Comparison of ENCODE assay signal across 22 mouse cellular contexts in genomic region chr17:26052074-26052473, GRCm38 (mm10). TPM values are rescaled to one million over a fixed set of nuclear protein-coding genes. Genes with fewer than 3 reads are reported as not detected.
A peak's percentile ranks its signal among the peaks of the same experiment; 100 is the strongest.
DNase-seq lines count a peak whose midpoint lies in the region; ATAC-seq and TF ChIP-seq lines count a peak whose summit lies in the region.
"Had no signal": no experiment of that assay in that cellular context is flagged by ENCODE, and none has a peak within 500 bp of the region (broad histone marks: within the 10 kb centered on the region; RNA-seq: fewer than 3 reads in every experiment).

No protein-coding gene starts in this region.

- H3K4me1 ChIP-seq in kidney, adult 2 months (ENCODE audit: control insufficient read depth, insufficient read depth, low read length): peaks cover 23% of the 10 kb centered on the region; the same call in 1 of the 2 replicates
- H3K4me1 ChIP-seq in kidney, embryonic 16.5 days (ENCODE audit: insufficient read depth, low read length): peaks cover 33% of the 10 kb centered on the region
- peaks cover 36% of the 10 kb centered on the region for H3K4me1 ChIP-seq in kidney, embryonic 15.5 days
- peaks cover 7% of the 10 kb centered on the region for H3K4me1 ChIP-seq in liver, postnatal 0 days (ENCODE audit: insufficient read depth)
- peaks cover 6% of the 10 kb centered on the region for H3K4me1 ChIP-seq in liver, embryonic 11.5 days (replicated peaks; ENCODE audit: control insufficient read depth, insufficient read depth, low read length)

- 46% methylated on average over 4 of the region's 4 CpGs for WGBS in kidney, adult 2 months
- 87% methylated on average over 4 of the region's 4 CpGs for WGBS in kidney, embryonic 16.5 days
- 85% methylated on average over 4 of the region's 4 CpGs for WGBS in kidney, embryonic 15.5 days
- 59% methylated on average over 4 of the region's 4 CpGs for WGBS in liver, postnatal 0 days (ENCODE audit: insufficient replicate concordance)
- WGBS in liver, embryonic 11.5 days: 74% methylated on average over 4 of the region's 4 CpGs

- no peak overlapping the region for H3K4me3 ChIP-seq in kidney, adult 2 months (ENCODE audit: insufficient read depth, low read depth, low read length)
- H3K4me3 ChIP-seq in kidney, embryonic 16.5 days (ENCODE audit: low read length): no peak overlapping the region
- no peak overlapping the region for H3K4me3 ChIP-seq in kidney, embryonic 15.5 days (replicated peaks)
- H3K4me3 ChIP-seq in liver, postnatal 0 days (ENCODE audit: low read depth, low read length): no peak overlapping the region
- H3K4me3 ChIP-seq in liver, embryonic 11.5 days (ENCODE audit: low read depth, low read length): no peak overlapping the region
- H3K4me3 ChIP-seq: embryonic facial prominence, embryonic 12.5 days; embryonic facial prominence, embryonic 15.5 days; hindbrain, embryonic 12.5 days; hindbrain, embryonic 15.5 days had no signal

- H3K27ac ChIP-seq in kidney, adult 2 months (ENCODE audit: insufficient read depth, low read depth, low read length): peak overlapping the region; percentile 45; the same call in 1 of the 2 replicates
- H3K27ac ChIP-seq in kidney, embryonic 16.5 days (ENCODE audit: low read length): no peak overlapping the region
- H3K27ac ChIP-seq in kidney, embryonic 15.5 days: no peak overlapping the region
- H3K27ac ChIP-seq in liver, postnatal 0 days (ENCODE audit: low read depth): peak overlapping the region; percentile 51; the same call in 1 of the 2 replicates
- H3K27ac ChIP-seq in liver, embryonic 11.5 days (ENCODE audit: low read depth, low read length): no peak overlapping the region
- H3K27ac ChIP-seq: embryonic facial prominence, embryonic 12.5 days; embryonic facial prominence, embryonic 15.5 days; hindbrain, embryonic 12.5 days; hindbrain, embryonic 15.5 days had no signal

- no peaks in the 10 kb centered on the region for H3K36me3 ChIP-seq in kidney, adult 2 months (ENCODE audit: control insufficient read depth, insufficient read depth, low read length)
- H3K36me3 ChIP-seq in kidney, embryonic 16.5 days (ENCODE audit: insufficient read depth, low read length): no peaks in the 10 kb centered on the region
- H3K36me3 ChIP-seq in kidney, embryonic 15.5 days: no peaks in the 10 kb centered on the region
- H3K36me3 ChIP-seq in liver, postnatal 0 days (replicated peaks; ENCODE audit: insufficient read depth, low read length): no peaks in the 10 kb centered on the region
- no peaks in the 10 kb centered on the region for H3K36me3 ChIP-seq in liver, embryonic 11.5 days (ENCODE audit: control insufficient read depth, insufficient read depth, low read length)

- no peak for TF ChIP-seq CTCF in kidney, adult 2 months (conservative IDR thresholded peaks at IDR 0.05; ENCODE audit: insufficient read depth, insufficient read length, low read depth, low read length)
- TF ChIP-seq CTCF in liver, postnatal 0 days (IDR thresholded peaks at IDR 0.05; ENCODE audit: low read depth): no peak

- peak; percentile 74 for DNase-seq in kidney, adult 2 months
- peak; percentile 28 for DNase-seq in kidney, postnatal 14 days
- no peak for DNase-seq in liver, postnatal 0 days
- DNase-seq in liver, embryonic 11.5 days (ENCODE audit: low spot score): no peak
- DNase-seq in frontal cortex, postnatal 14 days (ENCODE audit: low spot score in 2 of 2): no peak
- DNase-seq: adrenal gland, adult 2 months; adrenal gland, postnatal 14 days; cerebellum, adult 11 months; cerebellum, adult 2 months; cerebellum, postnatal 25 days; forebrain, postnatal 0 days; gastrocnemius, postnatal 10 days; heart, adult 11 months had no signal

- no peak overlapping the region for H3K9ac ChIP-seq in kidney, embryonic 16.5 days (replicated peaks; ENCODE audit: low read length)
- no peak overlapping the region for H3K9ac ChIP-seq in kidney, embryonic 15.5 days
- no peak overlapping the region for H3K9ac ChIP-seq in liver, postnatal 0 days (replicated peaks)
- H3K9ac ChIP-seq in liver, embryonic 11.5 days (ENCODE audit: low read depth, low read length): no peak overlapping the region
- H3K9ac ChIP-seq: embryonic facial prominence, embryonic 12.5 days; embryonic facial prominence, embryonic 15.5 days; forebrain, postnatal 0 days; hindbrain, embryonic 12.5 days; hindbrain, embryonic 15.5 days had no signal

- no peak for TF ChIP-seq POLR2A in kidney, adult 2 months (IDR thresholded peaks at IDR 0.05; ENCODE audit: low read depth, low read length)

- no peak overlapping the region for H3K4me2 ChIP-seq in kidney, embryonic 16.5 days (replicated peaks; ENCODE audit: low read depth, low read length)
- no peak overlapping the region for H3K4me2 ChIP-seq in kidney, embryonic 15.5 days
- no peak overlapping the region for H3K4me2 ChIP-seq in liver, postnatal 0 days (ENCODE audit: low read depth, low read length)
- H3K4me2 ChIP-seq in liver, embryonic 11.5 days: no peak overlapping the region
- H3K4me2 ChIP-seq: embryonic facial prominence, embryonic 12.5 days; embryonic facial prominence, embryonic 15.5 days; heart, embryonic 11.5 days; hindbrain, embryonic 12.5 days; hindbrain, embryonic 15.5 days had no signal

- no peak for TF ChIP-seq EP300 in liver, postnatal 0 days (IDR thresholded peaks at IDR 0.05; ENCODE audit: low read depth)

- H3K9me3 ChIP-seq in kidney, embryonic 16.5 days (ENCODE audit: low read length): no peaks in the 10 kb centered on the region
- H3K9me3 ChIP-seq in kidney, embryonic 15.5 days (replicated peaks): no peaks in the 10 kb centered on the region
- no peaks in the 10 kb centered on the region for H3K9me3 ChIP-seq in liver, postnatal 0 days (ENCODE audit: low read length)
- no peaks in the 10 kb centered on the region for H3K9me3 ChIP-seq in liver, embryonic 11.5 days (ENCODE audit: control insufficient read depth, low read length)
- H3K9me3 ChIP-seq: embryonic facial prominence, embryonic 12.5 days; embryonic facial prominence, embryonic 15.5 days; hindbrain, embryonic 12.5 days; hindbrain, embryonic 15.5 days had no signal

- no peak for ATAC-seq in kidney, embryonic 16.5 days (ENCODE audit: low FRiP score, low TSS enrichment)
- ATAC-seq in kidney, embryonic 15.5 days (replicated peaks; ENCODE audit: low FRiP score): no peak
- peak; percentile 65; the same call in 1 of the 2 replicates for ATAC-seq in liver, postnatal 0 days
- ATAC-seq in liver, embryonic 11.5 days (replicated peaks; ENCODE audit: low FRiP score): no peak
- ATAC-seq: CD4-positive, CD25-positive, alpha-beta regulatory T cell, adult 4 months; forebrain, embryonic 14.5 days; forebrain, postnatal 0 days had no signal

- no peaks in the 10 kb centered on the region for H3K27me3 ChIP-seq in kidney, adult 2 months (replicated peaks; ENCODE audit: control insufficient read depth, insufficient read depth, low read length)
- H3K27me3 ChIP-seq in kidney, embryonic 16.5 days (ENCODE audit: insufficient read depth, low read length): no peaks in the 10 kb centered on the region
- H3K27me3 ChIP-seq in kidney, embryonic 15.5 days: no peaks in the 10 kb centered on the region
- H3K27me3 ChIP-seq in liver, postnatal 0 days (ENCODE audit: insufficient read depth, low read length): no peaks in the 10 kb centered on the region
- H3K27me3 ChIP-seq in liver, embryonic 11.5 days (replicated peaks; ENCODE audit: control insufficient read depth, insufficient read depth, low read length): peaks cover 3% of the 10 kb centered on the region; the same call in 1 of the 2 replicates
- H3K27me3 ChIP-seq: embryonic facial prominence, embryonic 12.5 days; embryonic facial prominence, embryonic 15.5 days; hindbrain, embryonic 12.5 days; hindbrain, embryonic 15.5 days had no signal

RNA-seq across cellular contexts. Expression of gene Rab11fip3, which starts 17.3 kb away (rescaled TPM):
- 454 and 517 TPM in 2 replicates for polyA plus RNA-seq in kidney, adult 2 months (2012; rRNA removed)
- polyA plus RNA-seq in kidney, embryonic 16.5 days (2015; fragmentation: Nextera tagmentation; extraction: Ambion mirVana): 30.7 and 41.0 TPM in 2 replicates
- 29.1 and 30.2 TPM in 2 replicates for polyA plus RNA-seq in kidney, embryonic 15.5 days (2015; fragmentation: Nextera tagmentation; extraction: Ambion mirVana)
- polyA plus RNA-seq in liver, postnatal 0 days (2015; fragmentation: Nextera tagmentation; extraction: Ambion mirVana): 1.7 TPM in 2 replicates
- 7.0 and 7.6 TPM in 2 replicates for polyA plus RNA-seq in liver, embryonic 11.5 days (2014; fragmentation: Nextera tagmentation; extraction: Ambion mirVana)

RNA-seq across cellular contexts. Expression of gene Decr2, which starts 38.1 kb away (rescaled TPM):
- polyA plus RNA-seq in kidney, adult 2 months (2012; rRNA removed): 63.0 and 74.9 TPM in 2 replicates
- polyA plus RNA-seq in kidney, embryonic 16.5 days (2015; fragmentation: Nextera tagmentation; extraction: Ambion mirVana): 46.9 and 52.3 TPM in 2 replicates
- polyA plus RNA-seq in kidney, embryonic 15.5 days (2015; fragmentation: Nextera tagmentation; extraction: Ambion mirVana): 42.9 and 45.7 TPM in 2 replicates
- polyA plus RNA-seq in liver, postnatal 0 days (2015; fragmentation: Nextera tagmentation; extraction: Ambion mirVana): 142 and 151 TPM in 2 replicates
- 18.2 and 20.1 TPM in 2 replicates for polyA plus RNA-seq in liver, embryonic 11.5 days (2014; fragmentation: Nextera tagmentation; extraction: Ambion mirVana)

RNA-seq across cellular contexts. Expression of gene Nme4, which starts 43.3 kb away (rescaled TPM):
- 36.2 and 45.6 TPM in 2 replicates for polyA plus RNA-seq in kidney, adult 2 months (2012; rRNA removed)
- polyA plus RNA-seq in kidney, embryonic 16.5 days (2015; fragmentation: Nextera tagmentation; extraction: Ambion mirVana): 103 and 112 TPM in 2 replicates
- 101 and 103 TPM in 2 replicates for polyA plus RNA-seq in kidney, embryonic 15.5 days (2015; fragmentation: Nextera tagmentation; extraction: Ambion mirVana)
- polyA plus RNA-seq in liver, postnatal 0 days (2015; fragmentation: Nextera tagmentation; extraction: Ambion mirVana): 13.9 and 17.7 TPM in 2 replicates
- 111 and 120 TPM in 2 replicates for polyA plus RNA-seq in liver, embryonic 11.5 days (2014; fragmentation: Nextera tagmentation; extraction: Ambion mirVana)

Comparison
In these comparisons a context has a peak if more than half of its experiments do, and no peak if none do; other contexts are left out.
1. H3K27ac ChIP-seq: peak in kidney, adult 2 months (single experiment) and liver, postnatal 0 days (single experiment); none in kidney, embryonic 16.5 days (single experiment), kidney, embryonic 15.5 days (single experiment) and liver, embryonic 11.5 days (single experiment).
2. RNA of gene Rab11fip3, which starts 17.3 kb away (polyA plus RNA-seq): 454 to 517 TPM in kidney, adult 2 months; 30.7 to 41.0 TPM in kidney, embryonic 16.5 days, 29.1 to 30.2 TPM in kidney, embryonic 15.5 days, 7.0 to 7.6 TPM in liver, embryonic 11.5 days and 1.7 TPM in liver, postnatal 0 days; every median in the first group is over 10 times any median in the second.
3. DNase-seq: peak in kidney, adult 2 months (single experiment) and kidney, postnatal 14 days (single experiment); none in liver, postnatal 0 days (single experiment), liver, embryonic 11.5 days (single experiment) and frontal cortex, postnatal 14 days (0 of 2).